ENCODE assay signal across 10 mouse cellular contexts in genomic region chr10:87666719-87667387, GRCm38 (mm10).
DNase-seq lines count a peak whose midpoint lies in the region; ATAC-seq and TF ChIP-seq lines count a peak whose summit lies in the region.
"Had no signal": no experiment of that assay in that cellular context is flagged by ENCODE, and none has a peak within 500 bp of the region (broad histone marks: within the 10 kb centered on the region; RNA-seq: fewer than 3 reads in every experiment).

No protein-coding gene starts in this region.

- H3K4me2 ChIP-seq in neural tube, embryonic 15.5 days: no peak overlapping the region

- H3K36me3 ChIP-seq in neural tube, embryonic 15.5 days: no peaks in the 10 kb centered on the region

- ATAC-seq in neural tube, embryonic 15.5 days (ENCODE audit: low FRiP score): no peak
- ATAC-seq in CD4-positive, CD25-positive, alpha-beta regulatory T cell, adult 4 months: no peak

- no peak for TF ChIP-seq POLR2A in lung, adult 2 months (IDR thresholded peaks at IDR 0.05; ENCODE audit: borderline replicate concordance, extremely low read depth, low read depth, low read length)

- H3K27ac ChIP-seq in neural tube, embryonic 15.5 days (replicated peaks): peak overlapping the region; percentile 34; the same call in 1 of the 2 replicates
- H3K27ac ChIP-seq: liver, embryonic 14.5 days had no signal

- H3K27me3 ChIP-seq in neural tube, embryonic 15.5 days (replicated peaks): no peaks in the 10 kb centered on the region

- H3K4me1 ChIP-seq in lung, adult 2 months (ENCODE audit: control insufficient read depth, insufficient read depth, low read length): no peaks in the 10 kb centered on the region
- H3K4me1 ChIP-seq in neural tube, embryonic 15.5 days: peaks cover 12% of the 10 kb centered on the region; the same call in 1 of the 2 replicates

- H3K4me3 ChIP-seq in lung, adult 2 months (replicated peaks; ENCODE audit: extremely low read depth, low read depth, low read length): no peak overlapping the region
- H3K4me3 ChIP-seq in neural tube, embryonic 15.5 days (replicated peaks): no peak overlapping the region

- H3K9me3 ChIP-seq in neural tube, embryonic 15.5 days (replicated peaks): no peaks in the 10 kb centered on the region

- H3K9ac ChIP-seq in neural tube, embryonic 15.5 days (replicated peaks): no peak overlapping the region
- H3K9ac ChIP-seq: liver, embryonic 14.5 days had no signal

- TF ChIP-seq CTCF in lung, adult 2 months (IDR thresholded peaks at IDR 0.05; ENCODE audit: insufficient read depth, low read length): no peak

- intact Hi-C loops in gastrocnemius, postnatal 14 days (cut with DNase I; ENCODE audit: low total_unique reads): no loop called here

- 60% methylated on average over 7 of the region's 7 CpGs for WGBS in lung, adult 2 months
- WGBS in neural tube, embryonic 15.5 days: 77% methylated on average over 7 of the region's 7 CpGs

- peak; percentile 53 to 64 for DNase-seq in cerebellum, postnatal 10 days
- no peak for DNase-seq in cerebellum, postnatal 4 days (ENCODE audit: low spot score in 2 of 2)
- DNase-seq in lung, postnatal 10 days: peak; percentile 31
- no peak for DNase-seq in lung, adult 2 months
- DNase-seq in gastrocnemius, postnatal 14 days: peak; percentile 56
- no peak for DNase-seq in layer of hippocampus, postnatal 14 days (ENCODE audit: low spot score in 2 of 2)
- DNase-seq: kidney, adult 9 months had no signal

Comparison
In these comparisons a context has a peak if more than half of its experiments do, and no peak if none do; other contexts are left out.
1. DNase-seq: peak in cerebellum, postnatal 10 days (2 of 2), lung, postnatal 10 days (single experiment) and gastrocnemius, postnatal 14 days (single experiment); none in cerebellum, postnatal 4 days (0 of 2), lung, adult 2 months (single experiment) and layer of hippocampus, postnatal 14 days (0 of 2).